Mouse (Mus musculus): ENCODE data around the gene Alms1.
"Not testable (repeated sequence)": the region's sequence is repeated elsewhere in the genome, so short reads cannot be mapped to it uniquely, and the experiment has no call there.

Gene Alms1

DNA sequence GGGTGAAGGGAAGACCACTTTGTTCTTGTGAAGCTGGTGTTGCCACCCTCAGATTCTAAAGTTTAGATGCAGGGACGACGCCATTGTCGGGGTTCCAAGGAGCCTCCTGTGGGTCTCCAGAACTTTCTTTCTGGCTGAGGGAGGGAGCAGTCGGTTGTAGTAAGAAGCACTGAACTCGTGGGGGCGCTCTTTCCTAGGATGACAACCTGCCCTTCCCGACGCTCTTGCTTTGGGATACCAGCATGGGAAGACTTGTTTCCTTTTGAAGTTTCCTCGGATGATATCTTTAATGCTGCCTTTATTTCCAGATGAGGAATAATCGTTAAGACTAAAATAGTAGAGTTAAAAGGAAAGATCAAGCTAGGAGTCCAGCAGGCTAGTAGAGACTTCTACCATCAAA, 125.8 kb downstream of the Alms1 start, which contains the start of gene Nat8f7:
Gene Nat8f7, minus strand, starts transcription at position 101 of the 400 bp plus-strand sequence.
- not testable (repeated sequence) for DNase-seq (ENCODE audit: low spot score in 2 of 2)

Measured in frontal cortex, postnatal 10 days (tissue).